In the genomic region with DNA sequence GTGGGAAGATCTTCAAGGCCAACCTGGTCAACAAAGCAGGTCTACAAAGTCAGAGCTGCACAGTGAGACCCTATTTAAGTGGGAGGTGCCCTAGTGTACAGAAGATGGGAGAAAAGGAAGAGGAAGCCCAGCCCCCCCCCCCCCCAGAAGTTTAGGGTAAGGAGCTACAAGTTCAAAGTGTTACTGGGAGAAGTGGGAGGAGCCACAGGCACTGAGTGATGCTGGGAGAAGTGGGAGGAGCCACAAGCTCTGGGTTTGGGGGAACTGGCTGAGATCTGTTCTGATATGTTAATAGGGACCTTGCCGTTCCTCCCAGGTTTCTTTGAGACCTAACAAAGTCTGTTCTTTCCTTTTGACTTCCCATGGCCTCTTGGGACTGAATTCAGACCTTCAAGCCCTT, we compare ENCODE assay signal across 27 mouse cellular contexts. TPM values are rescaled to one million over a fixed set of nuclear protein-coding genes. Genes with fewer than 3 reads are reported as not detected.
DNase-seq lines count a peak whose midpoint lies in the region; ATAC-seq and TF ChIP-seq lines count a peak whose summit lies in the region.
"Had no signal": no experiment of that assay in that cellular context is flagged by ENCODE, and none has a peak within 500 bp of the region (broad histone marks: within the 10 kb centered on the region; RNA-seq: fewer than 3 reads in every experiment).

No protein-coding gene starts in this region.

- no peak overlapping the region for H3K9ac ChIP-seq in intestine, embryonic 14.5 days (ENCODE audit: low read length)
- H3K9ac ChIP-seq in intestine, postnatal 0 days (ENCODE audit: low read depth, low read length) = no peak overlapping the region
- no peak overlapping the region for H3K9ac ChIP-seq in stomach, embryonic 15.5 days
- H3K9ac ChIP-seq in stomach, postnatal 0 days (ENCODE audit: low read length) = no peak overlapping the region
- H3K9ac ChIP-seq: heart, embryonic 15.5 days; intestine, embryonic 15.5 days; liver, embryonic 12.5 days; liver, postnatal 0 days; midbrain, embryonic 13.5 days had no signal

- H3K4me3 ChIP-seq in intestine, embryonic 14.5 days (ENCODE audit: low read depth, low read length) = no peak overlapping the region
- H3K4me3 ChIP-seq in intestine, postnatal 0 days (ENCODE audit: low read depth, low read length) = no peak overlapping the region
- no peak overlapping the region for H3K4me3 ChIP-seq in stomach, embryonic 15.5 days (replicated peaks)
- H3K4me3 ChIP-seq in stomach, postnatal 0 days (ENCODE audit: low read depth, low read length) = no peak overlapping the region
- H3K4me3 ChIP-seq: erythroblast, embryonic 14.5 days; heart, embryonic 15.5 days; intestine, embryonic 15.5 days; liver, embryonic 12.5 days; midbrain, embryonic 13.5 days had no signal

- TF ChIP-seq CTCF in intestine, postnatal 0 days (IDR thresholded peaks at IDR 0.05; ENCODE audit: low read depth) = no peak
- no peak for TF ChIP-seq CTCF in stomach, postnatal 0 days (IDR thresholded peaks at IDR 0.05; ENCODE audit: low read depth)

- no peak for DNase-seq in intestine, embryonic 14.5 days (ENCODE audit: low spot score)
- no peak for DNase-seq in stomach, postnatal 0 days (ENCODE audit: low spot score)
- DNase-seq in MEL-GATA-1-ER (ENCODE audit: extremely low read depth, low read depth) = peak; percentile 22
- DNase-seq in urinary bladder, adult 18-20 months (ENCODE audit: low spot score in 2 of 2) = no peak
- no peak for DNase-seq in spleen, adult 12 weeks (ENCODE audit: low spot score)
- DNase-seq: adrenal gland, postnatal 25 days; cerebellum, adult 2 months; cerebellum, postnatal 14 days; gastrocnemius, postnatal 10 days; kidney, adult 9 months; kidney, postnatal 36 days; left cerebral cortex, postnatal 4 days; liver, postnatal 0 days; retina, postnatal 1 day; right cerebral cortex, postnatal 14 days; thymus, postnatal 14 days had no signal

- ATAC-seq in intestine, embryonic 14.5 days (replicated peaks; ENCODE audit: low FRiP score, low TSS enrichment, low read depth) = no peak
- ATAC-seq in intestine, postnatal 0 days = no peak
- no peak for ATAC-seq in stomach, embryonic 15.5 days (ENCODE audit: insufficient read depth, low FRiP score, low read depth)
- no peak for ATAC-seq in stomach, postnatal 0 days (ENCODE audit: low FRiP score, low TSS enrichment)
- ATAC-seq: forebrain, embryonic 16.5 days; hindbrain, embryonic 16.5 days; intestine, embryonic 15.5 days; liver, embryonic 12.5 days; liver, postnatal 0 days; midbrain, embryonic 13.5 days; Patski had no signal

- 79% methylated on average over 1 of the region's 1 CpGs for WGBS in intestine, embryonic 14.5 days
- WGBS in intestine, postnatal 0 days = 85% methylated on average over 1 of the region's 1 CpGs
- WGBS in stomach, embryonic 15.5 days = 73% methylated on average over 1 of the region's 1 CpGs
- WGBS in stomach, postnatal 0 days = 93% methylated on average over 1 of the region's 1 CpGs

- peaks cover 10% of the 10 kb centered on the region for H3K4me1 ChIP-seq in intestine, embryonic 14.5 days (replicated peaks; ENCODE audit: control insufficient read depth, insufficient read depth, low read length)
- no peaks in the 10 kb centered on the region for H3K4me1 ChIP-seq in intestine, postnatal 0 days (replicated peaks; ENCODE audit: control insufficient read depth, insufficient read depth, low read length)
- H3K4me1 ChIP-seq in stomach, embryonic 15.5 days = peaks cover 12% of the 10 kb centered on the region; the same call in 1 of the 2 replicates
- H3K4me1 ChIP-seq in stomach, postnatal 0 days (replicated peaks; ENCODE audit: control insufficient read depth, insufficient read depth) = 0 out of 2 replicates have a peak, but pooled peaks cover 3% of the 10 kb centered on the region
- H3K4me1 ChIP-seq: intestine, embryonic 15.5 days; liver, embryonic 12.5 days; midbrain, embryonic 13.5 days had no signal

- H3K27me3 ChIP-seq in intestine, embryonic 14.5 days (replicated peaks; ENCODE audit: control insufficient read depth, insufficient read depth, low read length) = no peaks in the 10 kb centered on the region
- no peaks in the 10 kb centered on the region for H3K27me3 ChIP-seq in intestine, postnatal 0 days (replicated peaks; ENCODE audit: control insufficient read depth, insufficient read depth, low read length)
- H3K27me3 ChIP-seq in stomach, embryonic 15.5 days (replicated peaks) = no peaks in the 10 kb centered on the region
- no peaks in the 10 kb centered on the region for H3K27me3 ChIP-seq in stomach, postnatal 0 days (ENCODE audit: control insufficient read depth, insufficient read depth, low read length)
- H3K27me3 ChIP-seq: heart, embryonic 15.5 days; intestine, embryonic 15.5 days; liver, embryonic 12.5 days; midbrain, embryonic 13.5 days; Patski had no signal

- 0 out of 2 replicates have a peak overlapping the region, but pooled peaks have one; percentile 73 for H3K27ac ChIP-seq in intestine, embryonic 14.5 days (ENCODE audit: low read depth)
- H3K27ac ChIP-seq in intestine, postnatal 0 days (ENCODE audit: low read depth, low read length) = no peak overlapping the region
- peak overlapping the region; percentile 71; the same call in 1 of the 2 replicates for H3K27ac ChIP-seq in stomach, embryonic 15.5 days
- no peak overlapping the region; the same call in 1 of the 2 replicates for H3K27ac ChIP-seq in stomach, postnatal 0 days (replicated peaks)
- H3K27ac ChIP-seq: heart, embryonic 15.5 days; intestine, embryonic 15.5 days; liver, embryonic 12.5 days; macrophage; midbrain, embryonic 13.5 days had no signal

- no peaks in the 10 kb centered on the region for H3K36me3 ChIP-seq in intestine, embryonic 14.5 days (ENCODE audit: control insufficient read depth, insufficient read depth, low read length)
- no peaks in the 10 kb centered on the region for H3K36me3 ChIP-seq in intestine, postnatal 0 days (ENCODE audit: control insufficient read depth, insufficient read depth)
- H3K36me3 ChIP-seq in stomach, embryonic 15.5 days = no peaks in the 10 kb centered on the region
- no peaks in the 10 kb centered on the region for H3K36me3 ChIP-seq in stomach, postnatal 0 days (ENCODE audit: control insufficient read depth, insufficient read depth, low read length)
- H3K36me3 ChIP-seq: heart, embryonic 15.5 days; intestine, embryonic 15.5 days; liver, embryonic 12.5 days; midbrain, embryonic 13.5 days had no signal

- TF ChIP-seq EP300 in stomach, postnatal 0 days (optimal IDR thresholded peaks at IDR 0.05) = no peak

- no peaks in the 10 kb centered on the region for H3K9me3 ChIP-seq in intestine, embryonic 14.5 days (ENCODE audit: control insufficient read depth, low read length)
- H3K9me3 ChIP-seq in intestine, postnatal 0 days (ENCODE audit: control insufficient read depth) = no peaks in the 10 kb centered on the region
- H3K9me3 ChIP-seq in stomach, embryonic 15.5 days = no peaks in the 10 kb centered on the region
- no peaks in the 10 kb centered on the region for H3K9me3 ChIP-seq in stomach, postnatal 0 days (ENCODE audit: control insufficient read depth, low read length)
- H3K9me3 ChIP-seq: heart, embryonic 15.5 days; intestine, embryonic 15.5 days; liver, embryonic 12.5 days; midbrain, embryonic 13.5 days had no signal

- no peak overlapping the region for H3K4me2 ChIP-seq in intestine, embryonic 14.5 days (ENCODE audit: low read length)
- no peak overlapping the region for H3K4me2 ChIP-seq in intestine, postnatal 0 days (replicated peaks; ENCODE audit: low read depth)
- H3K4me2 ChIP-seq in stomach, embryonic 15.5 days = no peak overlapping the region
- H3K4me2 ChIP-seq in stomach, postnatal 0 days (replicated peaks; ENCODE audit: low read depth) = no peak overlapping the region
- H3K4me2 ChIP-seq: heart, embryonic 15.5 days; intestine, embryonic 15.5 days; liver, embryonic 12.5 days; midbrain, embryonic 13.5 days had no signal

RNA-seq across cellular contexts. Expression of gene Akap12, which starts 18.6 kb away (rescaled TPM):
- 50.9 and 55.2 TPM in 2 replicates for polyA plus RNA-seq in intestine, embryonic 14.5 days (2014; fragmentation: Nextera tagmentation; extraction: Ambion mirVana)
- 15.4 and 16.7 TPM in 2 replicates for polyA plus RNA-seq in intestine, postnatal 0 days (2015; fragmentation: Nextera tagmentation; extraction: Ambion mirVana)
- 59.6 and 62.9 TPM in 2 replicates for polyA plus RNA-seq in stomach, embryonic 15.5 days (2015; fragmentation: Nextera tagmentation; extraction: Ambion mirVana)
- polyA plus RNA-seq in stomach, postnatal 0 days (2015; fragmentation: Nextera tagmentation; extraction: Ambion mirVana) = 23.1 and 25.5 TPM in 2 replicates

Comparison
In these comparisons a context has a peak if more than half of its experiments do, and no peak if none do; other contexts are left out.
1. H3K27ac ChIP-seq: peak in intestine, embryonic 14.5 days (single experiment) and stomach, embryonic 15.5 days (single experiment); none in intestine, postnatal 0 days (single experiment) and stomach, postnatal 0 days (single experiment).